Mouse (Mus musculus) right cerebral cortex, postnatal 36 days (tissue): ENCODE results near the gene Dnm3.
A peak's percentile ranks its signal among the peaks of the same experiment; 100 is the strongest.

Experiments used
- DNase-seq, 2 experiments: peaks; one replicate each; pipeline ENCODE4 v3.0.0; 2022; ENCODE audit warnings: low spot score in 2 of 2, mixed read lengths in 1 of 2

Dnm3 gene

GRCm38 (mm10) chr1:162035800-162036460 is 441.9 kb downstream of the Dnm3 start:
- DNase-seq = no peak

GRCm38 (mm10) chr1:162023681-162024270 is 454.1 kb downstream of the Dnm3 start:
- DNase-seq = no peak

GRCm38 (mm10) chr1:162020766-162021165 is 457.1 kb downstream of the Dnm3 start:
- DNase-seq = no peak

GRCm38 (mm10) chr1:162020303-162020731 is 457.5 kb downstream of the Dnm3 start:
- no peak for DNase-seq

- no peak for DNase-seq
Observed at GRCm38 (mm10) chr1:162018601-162018977, 459.2 kb downstream of the Dnm3 start.

GRCm38 (mm10) chr1:162017975-162018600 is 459.7 kb downstream of the Dnm3 start:
- no peak for DNase-seq

GRCm38 (mm10) chr1:162016982-162017381 is 460.9 kb downstream of the Dnm3 start:
- DNase-seq = no peak

GRCm38 (mm10) chr1:162015247-162015862 is 462.5 kb downstream of the Dnm3 start:
- DNase-seq = no peak

- no peak for DNase-seq
Observed at GRCm38 (mm10) chr1:162013561-162013960, 464.3 kb downstream of the Dnm3 start.

GRCm38 (mm10) chr1:162011523-162012245 is 466.1 kb downstream of the Dnm3 start:
- DNase-seq = no peak

GRCm38 (mm10) chr1:162009086-162009485 is 468.7 kb downstream of the Dnm3 start:
- no peak for DNase-seq

GRCm38 (mm10) chr1:162008631-162009067 is 469.2 kb downstream of the Dnm3 start:
- DNase-seq = no peak

- no peak for DNase-seq
Observed at GRCm38 (mm10) chr1:162008208-162008607, 469.6 kb downstream of the Dnm3 start.

GRCm38 (mm10) chr1:162006109-162006508 is 471.7 kb downstream of the Dnm3 start:
- DNase-seq = no peak

- no peak for DNase-seq
Observed at GRCm38 (mm10) chr1:162004821-162005770, 472.7 kb downstream of the Dnm3 start.

- DNase-seq = no peak
Observed at GRCm38 (mm10) chr1:162004518-162004780, 473.4 kb downstream of the Dnm3 start.

- DNase-seq = no peak
Observed at GRCm38 (mm10) chr1:162003729-162004517, 473.9 kb downstream of the Dnm3 start.

- no peak for DNase-seq
Observed at GRCm38 (mm10) chr1:162001328-162001727, 476.5 kb downstream of the Dnm3 start.

- peak; percentile 54 to 56 for DNase-seq
Observed at GRCm38 (mm10) chr1:161999882-162000371, 477.9 kb downstream of the Dnm3 start.

GRCm38 (mm10) chr1:161999338-161999737 is 478.5 kb downstream of the Dnm3 start:
- DNase-seq = no peak
